Mouse (Mus musculus) liver, embryonic 14.5 days (tissue): ENCODE measurements around the gene Sf3a1.

Experiments
- CTCF ChIP-seq: IDR thresholded peaks from 2 replicates; pipeline ENCODE4 v1.5.1; 2016; ENCODE audit warnings: antibody characterized with exemption, low read depth, control low read depth
- EP300 ChIP-seq: IDR thresholded peaks from 2 replicates; pipeline ENCODE4 v1.6.1; 2016; ENCODE audit warnings: antibody characterized with exemption, low read depth

DNA sequence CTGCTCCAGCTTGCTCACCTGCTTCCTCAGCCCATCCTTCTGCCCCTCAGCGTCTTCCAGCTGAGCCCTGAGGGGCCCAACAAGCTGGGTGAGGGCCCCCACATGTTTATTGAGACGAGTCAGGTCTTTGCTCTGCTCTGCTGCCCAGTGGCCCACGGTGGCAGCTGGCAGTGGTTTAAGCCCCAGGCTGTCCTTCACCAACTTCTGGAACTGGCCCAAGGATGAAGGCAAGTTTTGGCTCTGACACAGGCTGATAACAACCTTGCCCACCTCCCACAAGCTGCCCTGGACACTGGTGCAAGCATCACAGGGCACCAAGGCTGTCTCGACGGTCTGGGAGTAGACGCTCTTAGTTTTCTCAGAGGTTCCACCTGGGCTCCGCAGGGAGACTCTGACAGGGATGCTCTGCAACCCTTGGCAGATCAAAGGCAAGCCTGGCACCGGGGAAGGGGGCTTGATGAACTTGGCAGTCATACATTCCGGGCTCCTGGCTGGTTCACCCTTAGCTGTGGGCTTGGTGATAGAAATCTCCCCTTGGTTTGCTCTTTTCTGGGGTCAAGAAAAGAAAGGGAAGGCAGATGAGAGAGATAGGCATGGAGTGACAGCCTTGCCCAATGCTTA is 11.5 kb upstream of the Sf3a1 start:
- TF ChIP-seq CTCF: no peak
- no peak for TF ChIP-seq EP300
